Mouse (Mus musculus): ENCODE results near the gene Fyb2. TPM values are rescaled to one million over a fixed set of nuclear protein-coding genes. Genes with fewer than 3 reads are reported as not detected.

Fyb2 gene
- polyA plus RNA-seq, 1 experiment from 2014 or later: not detected

DNA sequence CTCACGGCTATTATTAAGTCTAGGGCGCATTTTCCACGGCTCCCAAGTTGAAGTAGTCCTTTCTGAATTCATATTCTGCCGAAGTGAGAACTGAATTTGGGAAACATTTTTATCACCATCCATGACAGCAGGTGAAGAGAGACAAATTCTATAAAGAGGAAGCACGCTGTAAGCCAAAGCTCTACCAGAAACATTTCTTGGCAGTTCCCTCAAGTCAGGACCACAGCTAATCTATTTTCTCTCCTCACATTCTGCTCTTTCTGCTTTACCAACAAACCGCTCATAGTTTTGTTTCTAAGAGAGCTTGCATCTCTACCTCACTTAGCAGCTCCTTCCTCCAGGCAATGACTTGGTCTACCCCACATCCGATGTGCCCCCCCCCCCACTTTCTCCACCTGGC, 100.5 kb downstream of the Fyb2 start:
- no peak overlapping the region for H3K4me3 ChIP-seq (ENCODE audit: low read depth, low read length)
- DNase-seq (ENCODE audit: low spot score): no peak
- no peak overlapping the region for H3K9ac ChIP-seq (ENCODE audit: low read length)
- no peak for ATAC-seq
- H3K27ac ChIP-seq (ENCODE audit: low read depth, low read length): no peak overlapping the region
- 94% methylated on average over 7 of the region's 7 CpGs for WGBS
- H3K4me1 ChIP-seq (ENCODE audit: control insufficient read depth, insufficient read depth, low read length): no peaks in the 10 kb centered on the region
- H3K27me3 ChIP-seq (replicated peaks; ENCODE audit: control insufficient read depth, insufficient read depth, low read length): no peaks in the 10 kb centered on the region
- no peaks in the 10 kb centered on the region for H3K9me3 ChIP-seq (replicated peaks; ENCODE audit: control insufficient read depth, low read length)
- no peaks in the 10 kb centered on the region for H3K36me3 ChIP-seq (ENCODE audit: control insufficient read depth, insufficient read depth, low read length)
- no peak overlapping the region for H3K4me2 ChIP-seq (ENCODE audit: low read length)

DNA sequence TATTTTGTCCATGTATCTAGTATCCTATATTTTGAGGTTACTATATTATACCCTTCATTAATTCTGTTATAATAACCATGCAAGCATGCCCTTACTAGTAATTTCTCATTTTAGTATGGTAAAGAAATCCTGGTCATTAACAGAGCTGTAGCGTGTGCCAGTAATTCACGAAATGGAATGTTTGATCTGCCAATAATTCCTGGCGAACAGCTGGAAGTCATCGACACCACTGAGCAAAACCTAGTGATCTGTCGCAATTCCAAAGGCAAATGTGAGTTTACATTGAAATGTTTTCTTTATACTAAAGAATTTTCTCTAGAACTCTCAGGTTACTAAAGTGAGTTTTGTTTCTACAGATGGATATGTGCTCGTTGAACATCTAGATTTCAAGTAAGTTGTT, 102.2 kb downstream of the Fyb2 start:
- no peaks in the 10 kb centered on the region for H3K4me1 ChIP-seq (ENCODE audit: control insufficient read depth, insufficient read depth, low read length)
- H3K27ac ChIP-seq (ENCODE audit: low read depth, low read length): no peak overlapping the region
- no peak overlapping the region for H3K9ac ChIP-seq (ENCODE audit: low read length)
- H3K9me3 ChIP-seq (replicated peaks; ENCODE audit: control insufficient read depth, low read length): no peaks in the 10 kb centered on the region
- WGBS: 85% methylated on average over 6 of the region's 6 CpGs
- H3K4me3 ChIP-seq (ENCODE audit: low read depth, low read length): no peak overlapping the region
- no peaks in the 10 kb centered on the region for H3K36me3 ChIP-seq (ENCODE audit: control insufficient read depth, insufficient read depth, low read length)
- ATAC-seq (no peak), DNase-seq (ENCODE audit: low spot score) (no peak)
- H3K27me3 ChIP-seq (replicated peaks; ENCODE audit: control insufficient read depth, insufficient read depth, low read length): no peaks in the 10 kb centered on the region
- no peak overlapping the region for H3K4me2 ChIP-seq (ENCODE audit: low read length)

DNA sequence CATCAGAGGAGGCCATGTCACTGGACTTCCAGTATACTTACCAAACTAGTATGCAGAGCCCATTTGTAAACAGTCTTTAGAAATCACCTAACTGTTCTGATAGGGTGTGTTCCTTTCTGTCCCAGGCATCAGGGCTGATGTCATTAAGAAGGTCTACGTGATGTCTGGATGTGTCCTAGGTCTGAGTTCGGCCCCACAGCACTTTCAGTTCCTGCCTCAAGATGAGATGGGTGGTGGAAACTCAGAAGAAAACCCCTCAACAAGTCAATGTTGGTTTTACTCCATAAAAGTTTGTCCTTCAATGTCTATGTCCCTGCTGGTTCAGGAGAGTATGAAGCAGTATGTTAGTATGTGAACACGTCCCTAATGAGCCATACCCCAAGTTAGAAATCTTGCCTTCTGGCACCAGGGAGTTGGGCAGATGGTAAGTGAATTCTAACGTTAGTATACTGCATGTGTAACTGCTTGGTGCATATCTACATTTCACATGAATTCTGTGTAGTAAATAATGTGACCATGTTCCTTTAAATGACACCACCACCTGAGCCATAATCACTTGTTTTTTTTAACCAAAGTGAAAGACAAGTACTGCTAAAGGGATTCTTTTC, 102.9 kb downstream of the Fyb2 start:
- Histone ChIP-seq H3K36me3 (ENCODE audit: control insufficient read depth, insufficient read depth, low read length) (no peaks in the 10 kb centered on the region), H3K9ac (ENCODE audit: low read length) (no peak overlapping the region), H3K9me3 (replicated peaks; ENCODE audit: control insufficient read depth, low read length) (no peaks in the 10 kb centered on the region), H3K27me3 (replicated peaks; ENCODE audit: control insufficient read depth, insufficient read depth, low read length) (no peaks in the 10 kb centered on the region), H3K27ac (ENCODE audit: low read depth, low read length) (no peak overlapping the region), H3K4me1 (ENCODE audit: control insufficient read depth, insufficient read depth, low read length) (no peaks in the 10 kb centered on the region), H3K4me2 (ENCODE audit: low read length) (no peak overlapping the region), H3K4me3 (ENCODE audit: low read depth, low read length) (no peak overlapping the region)
- ATAC-seq (no peak), DNase-seq (ENCODE audit: low spot score) (peak; percentile 48)
- WGBS: 81% methylated on average over 4 of the region's 4 CpGs

DNA sequence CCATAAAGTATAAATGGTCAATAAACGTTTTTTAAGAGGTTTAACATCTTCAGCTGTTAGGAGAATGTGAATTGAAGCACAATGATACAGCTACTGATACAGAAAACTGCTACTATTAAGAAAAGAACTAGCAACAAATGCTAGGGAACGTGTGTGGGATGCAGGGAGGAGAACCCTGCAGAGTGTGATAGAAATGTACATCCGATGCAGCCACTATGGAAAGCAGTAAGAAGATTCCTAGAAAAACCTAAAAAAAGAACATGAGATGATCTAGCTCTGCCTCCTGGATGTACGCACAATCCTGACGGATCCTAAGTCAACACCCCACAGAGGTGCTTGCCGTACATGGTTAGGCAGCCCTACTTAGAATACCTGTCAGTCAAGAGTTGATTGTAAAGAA, 114.0 kb downstream of the Fyb2 start:
- ATAC-seq: no peak
- Histone ChIP-seq H3K9ac (ENCODE audit: low read length) (no peak overlapping the region), H3K4me1 (ENCODE audit: control insufficient read depth, insufficient read depth, low read length) (no peaks in the 10 kb centered on the region; the same call in 1 of the 2 replicates), H3K27me3 (replicated peaks; ENCODE audit: control insufficient read depth, insufficient read depth, low read length) (no peaks in the 10 kb centered on the region), H3K9me3 (replicated peaks; ENCODE audit: control insufficient read depth, low read length) (no peaks in the 10 kb centered on the region), H3K4me3 (ENCODE audit: low read depth, low read length) (no peak overlapping the region), H3K36me3 (ENCODE audit: control insufficient read depth, insufficient read depth, low read length) (no peaks in the 10 kb centered on the region), H3K4me2 (ENCODE audit: low read length) (no peak overlapping the region), H3K27ac (ENCODE audit: low read depth, low read length) (no peak overlapping the region)
- DNase-seq (ENCODE audit: low spot score): no peak
- WGBS: 73% methylated on average over 6 of the region's 6 CpGs

DNA sequence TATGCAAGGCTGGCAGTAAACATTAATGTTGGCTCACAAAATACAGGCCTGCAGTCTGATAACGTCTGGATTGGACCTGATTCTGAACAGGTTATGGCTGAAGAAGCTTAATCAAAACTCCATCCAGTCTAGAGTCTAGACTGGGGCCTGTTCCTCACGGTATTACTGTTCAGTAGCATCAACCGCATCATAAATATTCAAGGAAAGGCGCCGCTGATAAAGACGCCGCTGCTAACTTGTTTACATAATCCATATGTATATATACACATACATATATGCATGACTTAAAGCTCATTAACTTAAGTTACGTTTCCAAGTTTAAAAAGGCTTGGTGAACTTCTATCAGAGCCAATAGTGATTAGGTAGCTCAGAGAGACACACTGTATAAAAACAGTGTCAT, 117.8 kb downstream of the Fyb2 start:
- WGBS: 76% methylated on average over 8 of the region's 8 CpGs
- DNase-seq (ENCODE audit: low spot score): peak; percentile 16
- H3K27ac ChIP-seq (ENCODE audit: low read depth, low read length): no peak overlapping the region
- H3K9me3 ChIP-seq (replicated peaks; ENCODE audit: control insufficient read depth, low read length): no peaks in the 10 kb centered on the region
- no peaks in the 10 kb centered on the region; the same call in 1 of the 2 replicates for H3K4me1 ChIP-seq (ENCODE audit: control insufficient read depth, insufficient read depth, low read length)
- no peak overlapping the region for H3K9ac ChIP-seq (ENCODE audit: low read length)
- no peaks in the 10 kb centered on the region for H3K36me3 ChIP-seq (ENCODE audit: control insufficient read depth, insufficient read depth, low read length)
- no peaks in the 10 kb centered on the region for H3K27me3 ChIP-seq (replicated peaks; ENCODE audit: control insufficient read depth, insufficient read depth, low read length)
- H3K4me3 ChIP-seq (ENCODE audit: low read depth, low read length): no peak overlapping the region
- ATAC-seq: no peak
- H3K4me2 ChIP-seq (ENCODE audit: low read length): no peak overlapping the region

- Histone ChIP-seq H3K9ac (ENCODE audit: low read length) (no peak overlapping the region), H3K4me1 (ENCODE audit: control insufficient read depth, insufficient read depth, low read length) (no peaks in the 10 kb centered on the region; the same call in 1 of the 2 replicates), H3K4me3 (ENCODE audit: low read depth, low read length) (no peak overlapping the region), H3K4me2 (ENCODE audit: low read length) (no peak overlapping the region), H3K36me3 (ENCODE audit: control insufficient read depth, insufficient read depth, low read length) (0 out of 2 replicates have a peak, but pooled peaks cover 3% of the 10 kb centered on the region), H3K9me3 (replicated peaks; ENCODE audit: control insufficient read depth, low read length) (no peaks in the 10 kb centered on the region), H3K27me3 (replicated peaks; ENCODE audit: control insufficient read depth, insufficient read depth, low read length) (no peaks in the 10 kb centered on the region), H3K27ac (ENCODE audit: low read depth, low read length) (no peak overlapping the region)
- 53% methylated on average over 7 of the region's 7 CpGs for WGBS
- DNase-seq (ENCODE audit: low spot score) (peak; percentile 26), ATAC-seq (no peak)
Observed at GRCm38 (mm10) chr4:105033153-105033552, 119.9 kb downstream of the Fyb2 start.

DNA sequence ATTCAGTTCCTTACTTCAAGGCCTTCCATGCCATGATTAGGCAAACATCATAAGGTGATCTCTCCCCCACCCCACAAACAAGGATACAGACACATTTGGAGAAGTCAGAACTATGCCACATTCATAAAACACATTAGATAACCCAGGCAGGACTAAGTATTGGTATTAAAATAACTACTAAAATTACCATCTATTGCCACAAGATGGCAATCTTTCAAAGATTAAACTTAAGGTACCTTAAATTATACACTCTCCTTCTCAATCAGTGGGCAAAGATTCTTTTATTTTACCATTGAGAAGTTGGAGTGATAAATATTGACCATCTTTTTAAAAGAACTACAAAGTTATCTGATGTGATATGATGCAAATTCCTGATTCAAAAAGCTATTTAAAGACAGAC, 121.0 kb downstream of the Fyb2 start:
- DNase-seq (ENCODE audit: low spot score) (peak; percentile 70), ATAC-seq (no peak)
- no peaks in the 10 kb centered on the region for H3K9me3 ChIP-seq (replicated peaks; ENCODE audit: control insufficient read depth, low read length)
- H3K36me3 ChIP-seq (ENCODE audit: control insufficient read depth, insufficient read depth, low read length): 0 out of 2 replicates have a peak, but pooled peaks cover 3% of the 10 kb centered on the region
- H3K4me2 ChIP-seq (ENCODE audit: low read length): no peak overlapping the region
- H3K4me1 ChIP-seq (ENCODE audit: control insufficient read depth, insufficient read depth, low read length): no peaks in the 10 kb centered on the region
- no peak overlapping the region for H3K4me3 ChIP-seq (ENCODE audit: low read depth, low read length)
- no peak overlapping the region for H3K27ac ChIP-seq (ENCODE audit: low read depth, low read length)
- no peak overlapping the region for H3K9ac ChIP-seq (ENCODE audit: low read length)
- H3K27me3 ChIP-seq (replicated peaks; ENCODE audit: control insufficient read depth, insufficient read depth, low read length): no peaks in the 10 kb centered on the region

GRCm38 (mm10) chr4:105050041-105050440, 136.8 kb downstream of the Fyb2 start:
- no peaks in the 10 kb centered on the region for H3K36me3 ChIP-seq (ENCODE audit: control insufficient read depth, insufficient read depth, low read length)

DNA sequence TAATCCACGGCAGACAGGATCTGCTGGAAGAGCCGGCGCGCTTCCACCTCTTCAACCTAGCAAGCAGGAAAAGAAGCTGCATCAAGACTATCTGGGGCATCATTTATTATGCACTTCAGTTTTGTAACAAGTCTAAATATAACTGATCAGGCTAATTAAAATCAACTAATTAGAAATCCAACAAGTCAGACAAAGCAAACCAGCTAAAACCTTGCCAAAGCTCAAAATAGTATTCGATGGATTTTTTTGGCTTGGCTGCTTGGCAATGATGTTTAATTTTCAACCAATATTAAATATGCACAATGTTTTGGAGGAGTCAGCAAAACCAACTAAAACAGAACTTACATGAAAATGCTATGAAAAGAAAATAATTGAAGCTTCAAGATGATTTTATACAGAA, 138.0 kb downstream of the Fyb2 start:
- WGBS: 79% methylated on average over 5 of the region's 5 CpGs
- no peaks in the 10 kb centered on the region for H3K27me3 ChIP-seq (replicated peaks; ENCODE audit: control insufficient read depth, insufficient read depth, low read length)
- DNase-seq (ENCODE audit: low spot score) (peak; percentile 40), ATAC-seq (no peak)
- no peaks in the 10 kb centered on the region for H3K4me1 ChIP-seq (ENCODE audit: control insufficient read depth, insufficient read depth, low read length)
- no peaks in the 10 kb centered on the region for H3K36me3 ChIP-seq (ENCODE audit: control insufficient read depth, insufficient read depth, low read length)
- no peak overlapping the region for H3K27ac ChIP-seq (ENCODE audit: low read depth, low read length)
- H3K4me3 ChIP-seq (ENCODE audit: low read depth, low read length): no peak overlapping the region
- no peak overlapping the region for H3K9ac ChIP-seq (ENCODE audit: low read length)
- no peak overlapping the region for H3K4me2 ChIP-seq (ENCODE audit: low read length)
- no peaks in the 10 kb centered on the region for H3K9me3 ChIP-seq (replicated peaks; ENCODE audit: control insufficient read depth, low read length)

More at GRCm38 (mm10) chr4:105050041-105050440, 136.8 kb downstream of the Fyb2 start:
- no peak overlapping the region for H3K4me2 ChIP-seq (ENCODE audit: low read length)
- H3K9me3 ChIP-seq (replicated peaks; ENCODE audit: control insufficient read depth, low read length): no peaks in the 10 kb centered on the region
- no peak for ATAC-seq
- H3K27me3 ChIP-seq (replicated peaks; ENCODE audit: control insufficient read depth, insufficient read depth, low read length): no peaks in the 10 kb centered on the region
- no peaks in the 10 kb centered on the region for H3K4me1 ChIP-seq (ENCODE audit: control insufficient read depth, insufficient read depth, low read length)
- no peak overlapping the region for H3K9ac ChIP-seq (ENCODE audit: low read length)
- no peak overlapping the region for H3K4me3 ChIP-seq (ENCODE audit: low read depth, low read length)
- 87% methylated on average over 1 of the region's 1 CpGs for WGBS
- DNase-seq (ENCODE audit: low spot score): no peak
- H3K27ac ChIP-seq (ENCODE audit: low read depth, low read length): no peak overlapping the region
